Mouse (Mus musculus) embryonic facial prominence, embryonic 12.5 days (tissue): Measurements from ENCODE around the gene Ugt2a1. TPM values are rescaled to one million over a fixed set of nuclear protein-coding genes. Genes with fewer than 3 reads are reported as not detected.
"Not testable (repeated sequence)": the region's sequence is repeated elsewhere in the genome, so short reads cannot be mapped to it uniquely, and the experiment has no call there.

Experiments used
- ATAC-seq: fragments of 200-750 bp; cut with Nextera tagmentation; 2 replicates; pipeline ENCODE4 v1.8.0; 2017; ENCODE audit not compliant: insufficient number of reproducible peaks, insufficient read depth, low FRiP score, low TSS enrichment
- H3K27ac ChIP-seq: fragments of 300-500 bp; sonication (generic); 2 replicates; pipeline ENCODE4 v1.5.1; 2016; ENCODE audit warnings: mild to moderate bottlenecking
- H3K27me3 ChIP-seq: fragments of 300-500 bp; sonication (generic); 2 replicates; pipeline ENCODE4 v1.6.1; 2016; ENCODE audit warnings: mild to moderate bottlenecking, moderate library complexity
- H3K36me3 ChIP-seq: fragments of 300-500 bp; sonication (generic); 2 replicates; pipeline ENCODE4 v1.6.1; 2016; ENCODE audit warnings: mild to moderate bottlenecking
- H3K4me1 ChIP-seq: fragments of 300-500 bp; sonication (generic); 2 replicates; pipeline ENCODE4 v1.6.1; 2016
- H3K4me2 ChIP-seq: fragments of 300-500 bp; sonication (generic); replicated peaks from 2 replicates; pipeline ENCODE4 v1.6.1; 2016; ENCODE audit warnings: mild to moderate bottlenecking, moderate library complexity
- H3K4me3 ChIP-seq: fragments of 300-500 bp; sonication (generic); 2 replicates; pipeline ENCODE4 v1.5.1; 2016; ENCODE audit warnings: mild to moderate bottlenecking
- H3K9ac ChIP-seq: fragments of 300-500 bp; sonication (generic); 2 replicates; pipeline ENCODE4 v1.6.1; 2016; ENCODE audit warnings: mild to moderate bottlenecking, moderate library complexity
- H3K9me3 ChIP-seq: fragments of 300-500 bp; sonication (generic); 2 replicates; pipeline ENCODE4 v1.6.1; 2016; ENCODE audit warnings: mild to moderate bottlenecking, moderate library complexity
- WGBS: fragments of 180-500 bp; shearing (Covaris S2); methylation state at CpG from one replicate; pipeline ENCODE4 v1.1.7; 2016; 5-methylcytosine and 5-hydroxymethylcytosine counted together
- polyA plus RNA-seq: library from polyadenylated mRNA; unstranded; fragments of >200 nt; fragmentation: Nextera tagmentation; extraction: Ambion mirVana; gene quantifications from 2 replicates; pipeline ENCODE4 v1.2.1, GENCODE M21; 2016

Gene Ugt2a1
- polyA plus RNA-seq, 1 experiment from 2014 or later: 4.2 TPM

- Histone ChIP-seq H3K36me3 (no peaks in the 10 kb centered on the region), H3K27ac (no peak overlapping the region), H3K4me3 (no peak overlapping the region), H3K27me3 (no peaks in the 10 kb centered on the region), H3K9ac (no peak overlapping the region), H3K9me3 (no peaks in the 10 kb centered on the region), H3K4me2 (no peak overlapping the region), H3K4me1 (no peaks in the 10 kb centered on the region)
- no peak for ATAC-seq
These were observed 33.0 kb downstream of the Ugt2a1 start for GRCm38 (mm10) chr5:87457701-87458100.

DNA sequence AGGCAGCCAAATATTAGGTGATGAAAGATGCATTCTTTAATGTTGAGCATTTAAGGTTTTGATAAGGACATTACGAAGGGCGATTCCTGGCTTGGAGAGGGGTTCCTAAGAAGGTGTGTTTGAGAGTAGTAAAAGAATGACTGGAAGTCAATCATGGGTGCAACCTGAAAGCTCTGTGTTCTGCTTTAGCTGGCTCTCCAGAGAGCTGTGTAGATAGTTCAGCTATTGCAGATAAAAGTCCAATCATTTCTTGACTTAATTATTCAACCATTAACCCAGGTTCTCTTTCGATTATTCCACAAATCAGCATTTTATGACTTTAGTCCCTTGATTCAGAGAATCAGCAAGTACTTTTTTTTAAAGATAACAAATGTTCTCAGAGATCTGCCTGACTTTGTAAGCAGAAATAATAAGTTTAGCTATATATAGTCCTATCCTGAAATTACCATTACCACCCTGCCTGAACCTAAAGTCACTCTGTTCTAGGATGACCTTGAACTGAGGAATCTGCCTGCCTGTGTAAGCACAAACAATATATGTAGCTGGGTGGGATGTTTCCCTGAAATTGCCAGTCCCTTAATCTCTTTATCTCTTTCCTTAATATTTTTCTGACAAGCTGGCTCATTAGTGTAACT, 34.3 kb downstream of the Ugt2a1 start:
- H3K36me3 ChIP-seq: no peaks in the 10 kb centered on the region
- WGBS: 87% methylated on average over 3 of the region's 3 CpGs
- no peak overlapping the region for H3K4me3 ChIP-seq
- no peaks in the 10 kb centered on the region for H3K9me3 ChIP-seq
- H3K27ac ChIP-seq: no peak overlapping the region
- no peaks in the 10 kb centered on the region for H3K27me3 ChIP-seq
- H3K4me2 ChIP-seq: no peak overlapping the region
- H3K4me1 ChIP-seq: no peaks in the 10 kb centered on the region
- H3K9ac ChIP-seq: no peak overlapping the region
- no peak for ATAC-seq

- Histone ChIP-seq H3K27me3 (no peaks in the 10 kb centered on the region), H3K27ac (no peak overlapping the region), H3K4me3 (no peak overlapping the region), H3K36me3 (no peaks in the 10 kb centered on the region), H3K9me3 (no peaks in the 10 kb centered on the region), H3K9ac (no peak overlapping the region), H3K4me1 (no peaks in the 10 kb centered on the region), H3K4me2 (no peak overlapping the region)
- ATAC-seq: no peak
These were observed 35.2 kb downstream of the Ugt2a1 start for GRCm38 (mm10) chr5:87455519-87455918.

- WGBS: 85% methylated on average over 3 of the region's 5 CpGs
- H3K36me3 ChIP-seq, H3K4me1 ChIP-seq, ATAC-seq, H3K9ac ChIP-seq, H3K27ac ChIP-seq, H3K27me3 ChIP-seq, H3K4me3 ChIP-seq, H3K9me3 ChIP-seq, H3K4me2 ChIP-seq: not testable (repeated sequence)
These were observed 38.2 kb downstream of the Ugt2a1 start for GRCm38 (mm10) chr5:87452514-87452913.

- ATAC-seq: no peak
- Histone ChIP-seq H3K4me2 (no peak overlapping the region), H3K36me3 (no peaks in the 10 kb centered on the region), H3K4me3 (no peak overlapping the region), H3K27me3 (no peaks in the 10 kb centered on the region), H3K9ac (no peak overlapping the region), H3K9me3 (no peaks in the 10 kb centered on the region), H3K27ac (no peak overlapping the region), H3K4me1 (no peaks in the 10 kb centered on the region)
- 44% methylated on average over 3 of the region's 3 CpGs for WGBS
These were observed 54.4 kb downstream of the Ugt2a1 start for GRCm38 (mm10) chr5:87436264-87436663.

- Histone ChIP-seq H3K27ac (no peak overlapping the region), H3K4me1 (no peaks in the 10 kb centered on the region), H3K4me2 (no peak overlapping the region), H3K36me3 (no peaks in the 10 kb centered on the region), H3K9ac (no peak overlapping the region), H3K4me3 (no peak overlapping the region), H3K9me3 (no peaks in the 10 kb centered on the region), H3K27me3 (no peaks in the 10 kb centered on the region)
- ATAC-seq: no peak
- WGBS: 83% methylated on average over 3 of the region's 3 CpGs
These were observed 65.0 kb downstream of the Ugt2a1 start for GRCm38 (mm10) chr5:87425676-87426075.

DNA sequence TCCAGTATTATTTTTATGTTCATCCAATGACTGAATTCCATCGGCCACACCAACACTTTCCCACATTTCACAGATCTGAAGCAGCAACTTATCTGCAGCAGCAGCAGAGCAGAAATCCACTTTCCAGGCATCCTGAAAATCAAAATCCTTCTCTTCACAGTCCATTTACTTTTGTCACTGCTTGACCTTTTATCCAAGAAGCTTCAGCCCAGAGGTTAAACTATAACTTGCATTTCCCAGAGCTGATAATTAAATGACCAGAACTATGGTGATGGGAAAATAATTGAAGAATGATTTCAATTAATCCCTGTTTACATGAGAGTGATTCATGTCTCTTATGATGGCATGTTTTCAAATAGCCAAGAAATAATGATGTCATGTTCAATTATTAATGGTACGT, 66.6 kb downstream of the Ugt2a1 start, which contains the start of gene Ugt2b38:
Ugt2b38 (minus strand) TSS at position 163 of the 400 bp plus-strand sequence.
- ATAC-seq, H3K4me3 ChIP-seq, H3K9ac ChIP-seq, H3K9me3 ChIP-seq, H3K27ac ChIP-seq, H3K4me1 ChIP-seq, H3K36me3 ChIP-seq, H3K4me2 ChIP-seq, H3K27me3 ChIP-seq: not testable (repeated sequence)
- WGBS: 94% methylated on average over 1 of the region's 2 CpGs

Other genes starting within 250 kb of the Ugt2a1 start
- gene Ugt2b37, start 236.1 kb downstream of the Ugt2a1 start, polyA plus RNA-seq: not detected in 2 replicates
- gene Ugt2a3, start 153.7 kb downstream of the Ugt2a1 start, polyA plus RNA-seq: not detected in 2 replicates
- not detected in 2 replicates for gene Ugt2b38, start 66.7 kb downstream of the Ugt2a1 start, polyA plus RNA-seq
- gene Ugt2a2, start 8.6 kb downstream of the Ugt2a1 start, polyA plus RNA-seq: 0.45 TPM in 1 of 2 replicates, not detected in the other
- not detected in 2 replicates for gene Gm43638, start 4.1 kb downstream of the Ugt2a1 start, polyA plus RNA-seq
- 0.18 TPM in 1 of 2 replicates, not detected in the other for gene Sult1b1, start 47.3 kb upstream of the Ugt2a1 start, polyA plus RNA-seq
- gene Sult1d1, start 78.2 kb upstream of the Ugt2a1 start, polyA plus RNA-seq: 0.24 TPM in 1 of 2 replicates, not detected in the other
- 3.5 and 4.3 TPM in 2 replicates for gene Sult1e1, start 100.7 kb upstream of the Ugt2a1 start, polyA plus RNA-seq
- not detected in 2 replicates for gene Csn1s1, start 175.3 kb upstream of the Ugt2a1 start, polyA plus RNA-seq
- gene Csn2, start 208.8 kb upstream of the Ugt2a1 start, polyA plus RNA-seq: not detected in 2 replicates